Mouse (Mus musculus): ENCODE measurements around the gene 4930438A08Rik.

DNA sequence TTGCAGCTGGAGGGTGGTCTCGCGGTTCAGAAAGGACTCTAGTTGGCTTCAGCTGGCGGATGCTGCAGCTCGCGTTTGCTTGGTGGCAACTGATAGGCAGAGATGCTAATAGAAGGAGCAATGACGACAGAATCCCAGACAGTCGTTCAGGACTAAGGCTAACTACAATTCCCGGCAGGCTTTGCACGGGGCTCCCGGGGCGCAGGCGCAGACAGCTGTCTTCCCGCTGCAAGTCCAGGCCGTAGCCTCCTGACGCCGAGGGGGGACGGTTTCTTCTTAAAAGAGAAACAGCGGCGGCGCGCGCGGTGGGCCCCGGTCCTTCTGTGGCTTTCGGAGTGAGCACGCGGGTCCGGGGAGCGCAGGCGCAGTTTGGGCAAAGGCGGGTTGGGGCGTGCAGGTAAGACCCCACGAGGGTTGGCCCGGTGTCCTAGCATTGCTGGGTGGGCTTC is 32.3 kb downstream of the 4930438A08Rik start, which contains the start of gene Zfp692:
- TF ChIP-seq CTCF (IDR thresholded peaks at IDR 0.05; ENCODE audit: control insufficient read depth, insufficient read depth, insufficient replicate concordance, low read depth, low read length): no peak
- TF ChIP-seq POLR2A (IDR thresholded peaks at IDR 0.05; ENCODE audit: control insufficient read depth, low read depth, low read length): 0 out of 2 replicates have a peak, but pooled peaks have one; percentile 37

All from testis, adult 2 months (tissue).